Mouse (Mus musculus) intestine, embryonic 16.5 days (tissue): ENCODE data around the gene A630001G21Rik. TPM values are rescaled to one million over a fixed set of nuclear protein-coding genes. Genes with fewer than 3 reads are reported as not detected.

ENCODE experiments used
- ATAC-seq: fragments of 200-750 bp; cut with Nextera tagmentation; 2 replicates; pipeline ENCODE4 v1.8.0; 2017; ENCODE audit warnings: moderate TSS enrichment, moderate library complexity
- H3K27ac ChIP-seq: fragments of 300-500 bp; sonication (generic); 2 replicates; pipeline ENCODE4 v1.5.1; 2014; ENCODE audit warnings: mild to moderate bottlenecking, low read length
- H3K27me3 ChIP-seq: fragments of 300-500 bp; sonication (generic); replicated peaks from 2 replicates; pipeline ENCODE4 v1.6.1; 2014; ENCODE audit warnings: low read length, control low read depth, mixed read lengths; ENCODE audit not compliant: control insufficient read depth, insufficient read depth
- H3K36me3 ChIP-seq: fragments of 300-500 bp; sonication (generic); 2 replicates; pipeline ENCODE4 v1.6.1; 2014; ENCODE audit warnings: low read length, control low read depth; ENCODE audit not compliant: control insufficient read depth, insufficient read depth
- H3K4me1 ChIP-seq: fragments of 300-500 bp; sonication (generic); 2 replicates; pipeline ENCODE4 v1.6.1; 2014; ENCODE audit warnings: low read length, control low read depth, mixed read lengths; ENCODE audit not compliant: control insufficient read depth, insufficient read depth
- H3K4me2 ChIP-seq: fragments of 300-500 bp; sonication (generic); 2 replicates; pipeline ENCODE4 v1.6.1; 2014; ENCODE audit warnings: low read depth, low read length, control low read depth
- H3K4me3 ChIP-seq: fragments of 300-500 bp; sonication (generic); 2 replicates; pipeline ENCODE4 v1.5.1; 2014; ENCODE audit warnings: mild to moderate bottlenecking, low read length
- H3K9ac ChIP-seq: fragments of 300-500 bp; sonication (generic); 2 replicates; pipeline ENCODE4 v1.6.1; 2014; ENCODE audit warnings: low read depth, low read length
- H3K9me3 ChIP-seq: fragments of 300-500 bp; sonication (generic); 2 replicates; pipeline ENCODE4 v1.6.1; 2016; ENCODE audit warnings: low read length, control low read depth; ENCODE audit not compliant: control insufficient read depth
- WGBS: fragments of 180-500 bp; shearing (Covaris S2); extraction: QIAGEN DNeasy Blood & Tissue Kit; methylation state at CpG from one replicate; pipeline ENCODE4 v1.1.7; 2014; 5-methylcytosine and 5-hydroxymethylcytosine counted together
- polyA plus RNA-seq: library from polyadenylated mRNA; unstranded; fragments of >200 nt; fragmentation: Nextera tagmentation; extraction: Ambion mirVana; gene quantifications from 2 replicates; pipeline ENCODE4 v1.2.1, GENCODE M21; 2015

Gene A630001G21Rik
- polyA plus RNA-seq, 1 experiment from 2014 or later, result 1.3 TPM

DNA sequence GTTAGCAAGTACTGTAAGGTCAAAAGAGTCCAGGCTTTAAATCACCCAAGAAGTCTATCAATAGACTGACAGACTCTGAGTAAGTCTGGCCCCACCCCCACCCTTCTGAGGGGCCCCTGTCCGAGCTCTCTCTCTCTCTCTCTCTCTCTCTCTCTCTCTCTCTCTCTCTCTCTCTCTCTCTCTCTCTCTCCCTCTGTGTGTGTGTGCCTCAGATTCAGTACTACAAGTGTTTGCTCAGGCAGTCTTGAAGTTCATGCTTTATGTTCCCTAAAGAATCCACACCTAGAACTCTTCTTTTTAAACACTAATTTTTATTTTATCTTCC lies 19.5 kb downstream of the A630001G21Rik start:
- Histone ChIP-seq H3K27me3 (no peaks in the 10 kb centered on the region), H3K9ac (no peak overlapping the region), H3K9me3 (no peaks in the 10 kb centered on the region), H3K36me3 (no peaks in the 10 kb centered on the region), H3K4me1 (no peaks in the 10 kb centered on the region), H3K4me2 (no peak overlapping the region), H3K27ac (no peak overlapping the region), H3K4me3 (no peak overlapping the region)
- 8% methylated on average over 1 of the region's 1 CpGs for WGBS
- no peak for ATAC-seq

DNA sequence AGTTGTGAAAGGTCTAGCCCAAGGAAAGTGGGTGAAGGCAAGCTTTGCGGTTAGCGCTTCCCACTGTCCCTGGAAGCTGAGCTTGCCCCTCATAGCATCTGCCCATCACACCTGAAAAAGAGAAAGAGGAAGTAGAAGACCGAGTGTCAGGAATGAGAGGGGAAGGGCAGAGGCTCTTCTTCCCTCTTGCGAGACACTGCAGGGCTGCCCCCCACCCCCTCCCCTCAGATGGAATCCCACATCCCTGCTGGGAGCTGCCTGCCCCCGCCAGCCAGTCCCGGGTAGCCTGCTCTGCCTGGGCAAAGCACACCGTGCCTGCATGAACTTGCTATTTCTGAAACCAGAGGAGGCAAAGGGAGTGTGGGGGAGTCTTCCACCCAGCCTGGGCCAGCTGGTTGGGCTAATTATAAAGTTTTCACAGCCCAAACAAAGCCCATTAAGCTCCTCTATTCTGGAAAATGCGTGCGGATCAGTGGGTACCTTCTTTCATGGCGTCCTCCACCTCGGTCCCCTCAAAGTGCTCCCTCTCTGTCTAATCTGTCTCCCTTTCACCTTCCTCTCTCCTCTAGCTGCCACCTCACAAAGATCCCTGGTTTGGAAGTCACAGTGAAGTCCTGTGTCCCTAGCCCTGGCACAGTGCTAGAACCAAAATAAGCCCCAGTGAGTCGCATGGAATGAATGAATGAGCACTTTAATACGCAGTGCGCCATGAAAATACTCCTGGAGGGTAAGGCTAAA lies 20.0 kb downstream of the A630001G21Rik start:
- Histone ChIP-seq H3K27ac (no peak overlapping the region), H3K4me1 (no peaks in the 10 kb centered on the region), H3K36me3 (no peaks in the 10 kb centered on the region), H3K9me3 (no peaks in the 10 kb centered on the region), H3K27me3 (no peaks in the 10 kb centered on the region), H3K4me3 (no peak overlapping the region), H3K9ac (no peak overlapping the region), H3K4me2 (no peak overlapping the region)
- WGBS, result 38% methylated on average over 14 of the region's 14 CpGs
- ATAC-seq, result no peak

DNA sequence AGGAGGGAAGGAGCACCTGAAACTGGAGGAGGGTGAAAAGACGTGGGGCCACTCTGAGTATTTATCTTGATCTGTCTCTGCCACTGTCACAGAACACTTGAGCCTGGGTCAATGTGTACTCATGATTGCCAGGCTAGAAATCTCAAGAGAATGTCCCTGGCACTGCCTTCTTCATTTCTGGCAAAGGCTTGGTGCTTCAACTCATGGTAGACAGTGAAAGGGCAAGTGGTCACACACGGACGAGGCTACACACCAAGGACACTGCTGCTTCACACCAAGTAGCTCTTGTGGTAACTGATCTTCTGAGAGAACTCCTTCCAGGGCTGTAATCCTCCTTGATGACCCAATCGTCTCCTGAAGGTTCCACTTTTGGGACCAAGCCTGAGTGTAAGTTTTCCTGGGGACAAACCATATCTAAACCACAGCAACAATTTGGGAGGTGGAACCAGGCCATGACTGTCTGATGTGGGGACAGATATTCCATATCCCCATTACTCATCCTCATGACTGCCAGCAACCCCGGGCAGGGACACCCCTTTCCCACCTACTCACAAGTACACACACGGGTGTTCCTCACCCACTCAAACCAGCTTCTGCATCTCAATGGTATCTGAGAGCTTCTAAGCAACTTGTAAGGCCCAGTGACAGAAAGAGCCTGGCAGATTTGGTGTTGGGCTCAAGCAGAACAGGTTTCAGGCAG lies 20.8 kb downstream of the A630001G21Rik start:
- H3K36me3 ChIP-seq, result no peaks in the 10 kb centered on the region
- 77% methylated on average over 6 of the region's 6 CpGs for WGBS
- H3K4me3 ChIP-seq, result no peak overlapping the region
- no peaks in the 10 kb centered on the region for H3K4me1 ChIP-seq
- no peaks in the 10 kb centered on the region for H3K9me3 ChIP-seq
- H3K4me2 ChIP-seq, result no peak overlapping the region
- no peaks in the 10 kb centered on the region for H3K27me3 ChIP-seq
- no peak overlapping the region for H3K27ac ChIP-seq
- no peak for ATAC-seq
- H3K9ac ChIP-seq, result no peak overlapping the region

DNA sequence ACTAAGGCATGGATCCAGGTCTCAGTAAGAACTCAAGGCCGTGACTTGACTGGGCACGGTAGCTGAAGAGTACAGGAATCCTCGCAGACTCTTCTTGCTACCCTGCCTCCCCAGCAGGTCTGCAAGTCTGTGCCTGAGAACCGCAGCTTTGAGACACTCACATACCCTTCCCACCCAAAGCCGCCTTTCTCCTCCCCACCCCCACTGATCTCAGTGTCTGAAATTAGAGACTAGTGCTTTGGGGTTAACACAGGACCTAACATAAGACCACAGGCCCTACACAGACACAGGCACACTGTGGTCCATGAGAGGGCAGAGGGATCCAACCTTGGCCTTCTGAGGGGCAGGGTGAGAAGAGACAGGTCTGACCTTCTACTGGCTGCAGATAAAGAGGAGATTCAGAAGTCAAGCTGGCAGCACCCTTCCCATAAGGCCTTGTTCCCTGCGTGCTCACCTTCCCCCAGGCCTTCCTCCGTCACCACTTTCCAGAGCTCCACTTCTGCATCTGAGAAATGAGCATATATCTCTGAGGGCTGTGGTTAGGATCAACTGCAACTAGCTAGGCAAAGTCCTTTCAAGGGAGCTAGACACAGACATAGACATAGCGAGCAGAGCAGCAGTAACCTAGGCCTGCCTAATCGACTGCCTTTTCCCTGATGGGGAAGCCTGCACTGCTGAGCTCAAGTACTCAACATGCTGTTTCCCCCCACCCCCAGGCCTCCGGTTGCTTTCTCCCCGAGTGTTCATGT lies 26.3 kb downstream of the A630001G21Rik start:
- Histone ChIP-seq H3K9me3 (no peaks in the 10 kb centered on the region), H3K4me2 (no peak overlapping the region), H3K27ac (no peak overlapping the region), H3K4me1 (no peaks in the 10 kb centered on the region), H3K9ac (no peak overlapping the region; the same call in 1 of the 2 replicates), H3K36me3 (no peaks in the 10 kb centered on the region), H3K27me3 (no peaks in the 10 kb centered on the region), H3K4me3 (no peak overlapping the region)
- ATAC-seq, result no peak
- 79% methylated on average over 11 of the region's 11 CpGs for WGBS

DNA sequence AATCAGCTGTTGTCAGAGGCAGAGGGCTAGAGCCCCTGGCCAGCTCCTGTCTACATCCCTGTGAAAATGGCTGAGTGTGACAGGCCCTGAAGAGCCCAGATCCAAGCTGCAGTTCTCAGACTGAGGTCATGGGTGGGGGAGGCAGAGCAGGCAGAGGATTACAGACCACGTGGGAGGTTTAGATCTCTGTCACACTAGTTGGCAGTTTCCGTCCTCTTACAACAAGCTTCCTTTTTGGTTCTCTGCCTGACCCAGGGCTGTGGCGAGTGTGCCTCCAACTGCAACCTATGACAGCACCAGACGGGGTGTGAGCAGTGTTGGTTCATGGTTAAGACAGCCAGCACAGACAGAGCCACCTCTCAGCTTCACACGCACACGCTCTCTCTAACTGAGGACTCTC lies 26.9 kb downstream of the A630001G21Rik start:
- H3K9me3 ChIP-seq, result no peaks in the 10 kb centered on the region
- H3K4me3 ChIP-seq, result no peak overlapping the region
- H3K36me3 ChIP-seq, result no peaks in the 10 kb centered on the region
- peak overlapping the region; percentile 29; the same call in 1 of the 2 replicates for H3K9ac ChIP-seq
- no peaks in the 10 kb centered on the region for H3K4me1 ChIP-seq
- no peak overlapping the region for H3K27ac ChIP-seq
- no peak overlapping the region for H3K4me2 ChIP-seq
- WGBS, result 55% methylated on average over 6 of the region's 6 CpGs
- H3K27me3 ChIP-seq, result no peaks in the 10 kb centered on the region
- 0 out of 2 replicates have a peak, but pooled peaks have one; percentile 23 for ATAC-seq

DNA sequence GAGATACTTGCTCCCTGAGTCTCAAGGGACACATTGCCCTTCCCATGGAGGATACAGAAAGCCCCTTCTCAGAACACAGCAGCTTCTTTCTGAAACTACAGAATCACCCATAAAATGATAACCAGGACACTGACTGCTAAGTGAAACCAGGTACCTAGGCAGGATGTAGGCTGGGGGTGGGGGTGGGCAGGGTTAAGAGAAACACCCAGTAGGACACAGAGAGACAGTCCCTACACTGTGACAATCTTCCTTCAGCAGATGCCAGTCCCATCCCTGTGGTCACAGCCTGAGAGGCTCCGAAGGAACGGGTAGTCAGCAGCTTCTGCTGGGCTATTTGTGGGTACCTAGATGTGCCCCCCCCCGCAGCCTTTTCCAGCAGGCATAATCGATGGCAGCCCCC lies 27.8 kb downstream of the A630001G21Rik start:
- 85% methylated on average over 4 of the region's 4 CpGs for WGBS
- H3K36me3 ChIP-seq, result no peaks in the 10 kb centered on the region
- H3K9me3 ChIP-seq, result no peaks in the 10 kb centered on the region
- H3K4me1 ChIP-seq, result no peaks in the 10 kb centered on the region
- no peak overlapping the region for H3K9ac ChIP-seq
- H3K27me3 ChIP-seq, result no peaks in the 10 kb centered on the region
- no peak overlapping the region for H3K4me2 ChIP-seq
- ATAC-seq, result no peak
- no peak overlapping the region for H3K4me3 ChIP-seq
- no peak overlapping the region for H3K27ac ChIP-seq

DNA sequence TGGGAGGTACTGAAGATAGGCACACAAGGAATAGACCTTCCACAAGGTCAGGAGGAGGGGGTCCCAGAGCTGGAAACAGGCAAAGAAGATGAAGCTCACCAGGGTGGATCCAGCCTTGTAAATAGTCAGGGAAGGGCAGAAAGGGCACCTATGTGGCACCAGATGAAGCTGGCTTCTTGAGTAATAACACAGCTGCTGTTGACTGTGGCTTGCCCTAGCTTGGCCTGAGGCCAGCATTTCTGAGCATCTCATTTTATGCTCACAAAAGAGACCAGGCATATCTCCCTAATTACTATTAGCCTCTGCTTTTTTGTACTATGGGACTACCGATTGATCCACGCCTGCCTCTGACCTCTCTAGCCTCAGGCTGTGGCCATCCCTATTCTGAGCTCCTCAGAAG lies 28.6 kb downstream of the A630001G21Rik start:
- Histone ChIP-seq H3K4me2 (no peak overlapping the region), H3K27me3 (no peaks in the 10 kb centered on the region), H3K4me1 (no peaks in the 10 kb centered on the region), H3K4me3 (no peak overlapping the region), H3K27ac (no peak overlapping the region), H3K36me3 (no peaks in the 10 kb centered on the region), H3K9ac (no peak overlapping the region), H3K9me3 (no peaks in the 10 kb centered on the region)
- 76% methylated on average over 2 of the region's 2 CpGs for WGBS
- ATAC-seq, result no peak

DNA sequence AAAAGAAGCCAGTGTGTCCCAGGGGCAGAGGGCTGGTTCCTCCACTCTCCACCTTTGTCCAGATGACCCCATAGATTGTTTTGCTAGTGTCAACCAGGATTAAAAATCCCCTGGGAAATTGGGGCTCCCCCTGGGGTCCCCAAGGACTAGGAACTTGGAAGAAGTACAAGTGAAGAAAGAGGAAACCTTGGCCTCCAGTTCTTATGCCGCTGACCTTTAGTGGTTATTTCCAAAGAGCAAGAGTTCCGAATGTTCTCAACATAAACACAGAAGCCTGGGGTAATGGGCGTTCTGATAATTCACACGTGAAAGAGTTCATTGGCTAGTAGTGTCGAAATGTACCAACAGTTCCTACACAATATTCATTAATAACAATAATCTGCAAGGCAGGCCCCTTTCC lies 31.9 kb downstream of the A630001G21Rik start:
- no peak overlapping the region for H3K9ac ChIP-seq
- no peak overlapping the region for H3K4me2 ChIP-seq
- H3K4me3 ChIP-seq, result no peak overlapping the region
- ATAC-seq, result no peak
- no peaks in the 10 kb centered on the region for H3K36me3 ChIP-seq
- no peaks in the 10 kb centered on the region for H3K27me3 ChIP-seq
- no peaks in the 10 kb centered on the region for H3K9me3 ChIP-seq
- no peaks in the 10 kb centered on the region for H3K4me1 ChIP-seq
- H3K27ac ChIP-seq, result no peak overlapping the region
- WGBS, result 80% methylated on average over 5 of the region's 5 CpGs

DNA sequence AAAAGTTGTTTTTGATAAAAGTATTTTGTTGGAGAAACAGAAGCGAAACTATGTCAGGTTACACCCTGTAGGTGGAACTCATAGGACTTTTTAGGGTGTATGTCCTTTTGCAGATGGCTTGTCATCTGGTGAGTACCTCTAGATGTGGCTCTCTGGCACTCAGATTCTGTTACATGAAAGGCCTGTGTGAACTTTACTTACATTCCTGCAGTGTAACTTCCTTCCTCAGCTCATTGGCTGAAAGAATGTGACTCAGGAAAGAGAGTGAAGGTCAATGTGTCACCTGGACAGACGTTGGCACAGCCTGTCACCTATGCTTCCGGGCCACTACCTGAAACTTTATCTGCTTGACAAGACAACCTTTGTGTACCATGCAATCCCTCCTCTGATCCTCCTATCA lies 33.9 kb downstream of the A630001G21Rik start:
- Histone ChIP-seq H3K27me3 (no peaks in the 10 kb centered on the region), H3K9me3 (no peaks in the 10 kb centered on the region), H3K4me2 (no peak overlapping the region), H3K36me3 (no peaks in the 10 kb centered on the region), H3K27ac (no peak overlapping the region), H3K4me3 (no peak overlapping the region), H3K9ac (no peak overlapping the region), H3K4me1 (no peaks in the 10 kb centered on the region)
- ATAC-seq, result no peak
- WGBS, result 72% methylated on average over 3 of the region's 3 CpGs
